Mouse (Mus musculus): ENCODE measurements around the gene Gm36210.

Gm36210 gene

DNA sequence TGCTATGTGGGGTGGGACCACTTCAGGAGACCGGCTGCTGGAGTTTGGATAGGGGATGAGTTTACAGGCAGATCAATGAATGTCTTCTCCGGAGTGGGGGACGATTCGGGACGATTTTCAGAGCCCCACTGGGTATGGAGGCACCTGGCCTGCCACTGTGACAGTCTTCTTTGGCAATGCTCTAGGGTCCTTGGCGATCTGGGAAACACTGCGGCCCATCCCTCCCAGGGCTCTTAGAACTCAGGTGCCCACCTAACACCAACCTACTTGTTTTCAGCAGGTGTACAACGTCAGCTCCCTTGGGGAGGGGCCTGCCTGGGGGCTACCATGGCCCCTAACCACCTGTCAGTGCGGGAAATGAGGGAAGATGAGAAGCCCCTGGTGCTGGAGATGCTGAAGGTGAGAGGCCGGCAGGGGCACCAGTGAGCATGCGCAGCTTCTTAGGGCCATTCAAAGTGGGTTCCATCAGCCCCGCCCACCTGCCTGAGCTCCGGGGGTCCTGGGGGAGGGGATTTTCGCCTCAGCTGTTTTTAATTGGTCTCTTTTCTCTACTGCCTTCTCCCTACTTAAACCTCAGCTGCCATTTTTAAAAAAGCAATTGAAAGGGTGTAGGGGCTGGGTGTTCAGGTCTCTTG is 16.7 kb upstream of the Gm36210 start:
- DNase-seq (ENCODE audit: extremely low spot score, low spot score), result peak; percentile 81

DNA sequence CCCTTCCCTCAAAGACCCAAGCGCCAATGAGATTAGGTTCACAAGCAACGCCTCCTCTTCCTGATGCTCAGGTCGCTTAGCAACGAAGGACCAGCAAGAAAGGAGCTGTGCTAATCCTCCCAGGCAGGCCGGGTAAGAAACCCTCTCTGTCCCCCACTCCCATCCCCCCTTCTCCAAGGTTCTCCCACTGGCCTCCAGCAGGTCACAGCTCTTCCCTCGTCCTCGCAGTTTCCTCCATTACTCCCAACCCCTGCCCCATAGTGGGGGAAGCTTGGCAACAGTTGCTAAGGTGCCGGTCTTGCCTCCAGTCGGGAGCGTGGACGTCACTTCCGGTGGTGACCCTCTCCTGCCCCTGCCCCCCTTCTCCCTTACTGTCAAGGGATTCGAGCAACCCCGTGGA is 16.2 kb upstream of the Gm36210 start:
- DNase-seq (ENCODE audit: extremely low spot score, low spot score), result peak; percentile 94

DNA sequence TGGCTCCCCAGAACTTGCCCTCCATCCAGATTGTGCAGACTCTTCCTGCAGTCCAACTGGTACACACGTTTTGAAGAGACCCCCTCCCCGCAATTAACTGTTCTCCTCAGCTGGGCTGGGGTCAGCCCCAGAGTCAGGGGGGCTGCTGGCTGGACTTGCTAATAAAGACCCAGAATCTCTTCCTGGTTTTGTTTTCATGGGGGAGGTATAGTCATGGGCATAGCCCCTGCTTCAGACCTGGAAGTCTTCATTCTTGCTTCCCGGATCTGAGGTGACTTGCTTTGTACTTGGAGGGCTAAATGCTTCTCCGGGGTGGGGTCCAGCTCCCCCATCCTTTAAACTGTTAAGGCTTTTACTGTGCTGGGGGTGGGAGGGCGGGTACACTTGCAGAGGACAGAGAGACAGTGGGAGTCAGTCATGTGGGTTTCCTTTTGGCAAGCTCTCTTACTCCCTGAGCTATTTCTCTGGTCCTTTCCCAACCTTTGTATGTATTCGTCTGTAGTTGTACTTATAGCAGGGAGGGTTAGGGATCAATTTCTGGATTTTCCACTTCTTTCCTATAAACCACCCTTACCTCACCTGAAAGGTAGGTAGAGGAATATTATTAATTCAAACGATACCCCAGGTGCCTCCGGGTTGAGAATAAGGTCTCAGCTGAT is 15.6 kb upstream of the Gm36210 start, which contains the start of gene Nat14:
Gene Nat14, plus strand, starts transcription at position 205 of the 659 bp plus-strand sequence.
- no peak for DNase-seq (ENCODE audit: extremely low spot score, low spot score)

DNA sequence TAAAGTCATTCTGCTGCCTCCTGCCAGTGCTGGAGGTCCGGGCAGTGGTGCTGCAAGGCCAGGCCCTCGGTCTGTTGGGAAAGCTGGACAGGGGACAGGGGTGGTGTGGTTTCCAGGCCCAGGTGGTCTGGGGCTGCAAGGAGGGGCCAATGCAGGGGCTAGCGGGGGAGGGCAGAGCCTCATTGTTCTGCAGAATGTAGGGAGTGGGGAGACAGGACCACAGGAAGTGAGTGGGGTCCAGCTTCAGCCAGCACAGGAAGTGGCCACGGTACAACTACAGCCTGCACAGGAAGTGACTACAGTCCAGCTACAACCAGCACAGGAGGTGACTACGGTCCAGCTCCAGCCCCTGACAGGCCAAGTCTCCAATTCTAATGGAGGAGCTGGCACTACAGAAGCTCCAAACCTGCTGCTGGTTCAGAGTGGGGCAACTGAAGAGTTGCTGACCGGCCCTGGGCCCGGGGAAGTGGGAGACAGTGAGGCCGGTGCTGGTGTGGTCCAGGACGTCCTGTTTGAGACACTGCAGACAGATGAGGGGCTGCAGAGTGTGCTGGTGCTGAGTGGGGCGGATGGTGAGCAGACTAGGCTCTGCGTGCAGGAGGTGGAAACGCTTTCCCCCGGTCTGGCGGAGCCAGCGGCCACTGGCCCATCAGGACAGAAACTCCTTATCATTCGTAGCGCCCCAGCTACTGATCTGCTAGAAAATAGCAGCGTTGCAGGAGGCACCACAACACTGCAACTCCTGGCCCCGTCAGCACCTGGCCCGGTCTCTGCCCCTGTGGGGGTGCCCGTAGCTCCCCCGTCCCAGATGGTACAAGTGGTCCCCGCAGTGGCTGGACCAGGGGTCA is 14.9 kb upstream of the Gm36210 start:
- DNase-seq (ENCODE audit: extremely low spot score, low spot score), result no peak

DNA sequence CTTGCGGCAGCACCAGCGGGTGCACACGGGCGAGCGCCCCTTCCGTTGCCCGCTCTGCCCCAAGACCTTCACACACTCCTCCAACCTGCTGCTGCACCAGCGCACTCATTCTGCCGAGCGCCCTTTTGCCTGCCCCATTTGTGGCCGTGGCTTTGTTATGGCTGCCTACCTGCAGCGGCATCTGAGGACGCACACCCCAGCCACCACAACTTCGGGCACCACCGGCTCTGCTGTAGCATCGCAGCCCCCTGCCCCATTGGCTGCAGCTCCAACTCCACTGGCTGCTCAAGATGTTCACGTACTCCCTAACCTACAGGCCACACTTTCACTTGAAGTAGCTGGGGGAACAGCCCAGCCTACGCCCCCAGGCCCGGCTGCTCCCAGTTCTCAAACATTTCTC is 14.2 kb upstream of the Gm36210 start:
- DNase-seq (ENCODE audit: extremely low spot score, low spot score), result no peak

DNA sequence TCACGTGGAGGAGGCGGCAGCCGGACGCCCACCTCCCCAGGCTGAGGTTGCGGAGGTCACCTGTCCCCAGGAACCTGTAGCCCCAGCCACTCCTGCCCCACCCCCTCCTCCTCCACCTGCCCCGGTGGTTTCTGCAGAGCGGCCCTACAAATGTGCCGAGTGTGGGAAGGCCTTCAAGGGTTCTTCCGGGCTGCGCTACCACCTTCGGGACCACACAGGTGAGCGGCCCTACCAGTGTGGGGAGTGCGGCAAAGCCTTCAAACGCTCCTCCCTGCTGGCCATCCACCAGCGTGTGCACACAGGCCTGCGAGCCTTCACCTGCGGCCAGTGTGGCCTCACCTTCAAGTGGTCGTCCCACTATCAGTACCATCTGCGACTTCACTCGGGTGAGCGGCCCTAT is 13.7 kb upstream of the Gm36210 start:
- DNase-seq (ENCODE audit: extremely low spot score, low spot score), result no peak

DNA sequence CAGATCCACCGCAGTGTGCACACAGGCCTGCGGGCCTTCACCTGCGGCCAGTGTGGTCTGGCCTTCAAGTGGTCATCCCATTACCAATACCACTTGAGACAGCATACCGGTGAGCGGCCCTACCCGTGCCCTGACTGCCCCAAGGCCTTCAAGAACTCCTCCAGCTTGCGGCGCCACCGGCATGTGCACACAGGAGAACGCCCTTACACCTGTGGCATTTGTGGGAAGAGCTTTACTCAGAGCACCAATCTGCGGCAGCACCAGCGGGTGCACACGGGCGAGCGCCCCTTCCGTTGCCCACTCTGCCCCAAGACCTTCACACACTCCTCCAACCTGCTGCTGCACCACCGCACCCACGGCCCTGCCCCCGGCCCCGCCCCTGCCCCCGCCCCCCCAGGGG is 12.8 kb upstream of the Gm36210 start:
- DNase-seq (ENCODE audit: extremely low spot score, low spot score), result no peak

DNA sequence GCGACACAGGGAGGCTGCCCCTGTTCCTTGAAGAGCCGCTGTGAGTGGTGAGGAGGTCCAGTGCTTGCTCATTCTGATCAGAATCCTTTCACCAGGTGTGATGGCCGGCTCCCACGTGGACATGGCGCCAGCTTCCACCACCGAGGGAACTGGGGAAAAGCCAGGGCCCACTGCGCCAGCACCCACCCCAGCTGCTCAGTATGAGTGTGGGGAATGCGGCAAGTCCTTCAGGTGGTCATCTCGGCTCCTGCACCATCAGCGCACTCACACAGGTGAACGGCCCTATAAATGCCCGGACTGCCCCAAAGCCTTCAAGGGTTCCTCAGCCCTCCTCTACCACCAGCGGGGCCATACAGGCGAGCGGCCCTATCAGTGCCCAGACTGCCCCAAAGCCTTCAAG is 12.4 kb upstream of the Gm36210 start:
- DNase-seq (ENCODE audit: extremely low spot score, low spot score), result no peak

DNA sequence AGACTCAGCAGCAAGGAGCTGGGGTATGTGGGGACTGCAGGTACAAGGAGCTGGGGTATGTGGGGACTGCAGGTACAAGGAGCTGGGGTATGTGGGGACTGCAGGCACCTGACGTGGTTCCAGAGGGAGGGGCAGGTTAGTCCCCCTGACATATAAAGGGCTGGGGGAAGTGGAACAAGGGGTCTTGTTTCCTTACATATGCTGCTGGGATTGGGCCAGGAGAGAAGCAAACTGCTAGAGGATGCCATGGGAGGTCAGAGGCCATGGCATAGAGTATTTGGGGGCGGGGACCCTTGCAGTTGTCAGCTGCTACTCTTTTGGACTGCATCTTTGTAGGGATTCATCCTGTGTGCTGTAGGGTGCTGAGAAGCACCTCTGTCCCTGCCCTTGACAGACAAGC is 11.2 kb upstream of the Gm36210 start:
- DNase-seq (ENCODE audit: extremely low spot score, low spot score), result no peak

DNA sequence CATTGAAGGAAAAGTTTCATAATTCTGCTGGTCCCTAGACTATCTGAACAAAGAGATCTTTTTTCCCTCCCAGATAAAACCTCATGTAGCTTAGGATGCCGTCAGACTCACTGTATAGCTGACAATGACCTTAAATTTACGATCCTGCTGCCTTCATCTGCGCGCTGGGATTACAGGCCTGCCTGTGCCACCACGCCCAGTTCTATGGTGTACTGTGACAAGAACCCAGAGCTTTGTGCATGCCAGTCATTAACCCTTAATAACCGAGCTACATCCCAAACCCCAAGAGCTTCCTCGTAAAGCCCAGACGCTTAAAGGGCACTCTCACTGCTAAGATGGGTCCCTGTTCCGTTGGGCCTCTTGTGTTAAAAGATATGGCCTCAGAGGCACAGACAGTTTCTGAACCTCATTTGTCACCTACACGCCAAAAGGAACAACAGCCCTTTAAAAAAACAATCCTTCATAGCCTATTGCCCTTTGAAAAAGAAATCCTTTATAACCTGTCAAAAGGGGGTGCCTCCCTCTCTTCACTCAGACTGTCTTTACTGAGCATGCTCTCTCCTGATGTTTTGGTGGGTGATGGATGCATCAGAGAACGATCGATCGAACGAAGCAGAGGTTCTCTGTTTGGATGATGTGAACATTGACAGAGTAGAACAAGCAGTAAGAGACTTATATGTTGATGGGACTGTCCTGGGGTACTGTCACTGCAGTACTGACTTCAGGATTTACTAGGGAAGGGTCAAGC is 9.5 kb upstream of the Gm36210 start:
- peak; percentile 37 for DNase-seq (ENCODE audit: extremely low spot score, low spot score)

DNA sequence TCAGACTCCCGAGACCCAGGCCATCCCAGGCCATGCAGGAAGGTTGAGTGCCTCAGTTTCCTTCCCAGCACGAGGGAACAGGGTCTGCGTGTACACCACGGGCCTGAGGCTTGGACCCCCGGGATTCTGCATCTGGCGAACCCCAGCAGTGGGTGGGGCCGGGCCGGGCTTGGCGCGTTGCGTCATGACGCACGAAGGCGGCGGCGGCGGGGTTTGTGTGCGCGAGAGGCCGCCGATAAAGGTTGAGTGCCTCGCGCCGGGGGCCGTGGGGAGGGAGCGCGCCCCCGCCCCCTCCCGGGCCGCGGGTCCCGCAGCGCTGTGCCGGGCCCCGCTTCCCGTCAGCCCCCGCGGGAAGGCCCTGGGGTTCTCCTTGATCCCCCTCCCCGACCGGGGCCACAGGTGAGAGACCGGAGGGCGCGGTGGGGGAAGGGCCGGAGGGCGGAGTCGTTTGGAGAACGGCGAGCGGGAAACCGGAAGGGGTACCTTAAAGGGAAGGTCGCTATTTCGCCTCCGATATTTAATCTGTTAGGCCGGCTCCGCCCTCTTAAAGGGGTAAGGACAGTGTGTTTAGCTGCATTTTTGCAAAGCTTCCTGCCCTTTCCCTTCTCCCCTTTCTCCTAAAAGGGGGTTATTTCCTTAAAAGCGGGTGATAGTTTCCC is 8.8 kb upstream of the Gm36210 start, which contains the start of gene Zfp628:
Gene Zfp628, plus strand, starts transcription at position 211 of the 659 bp plus-strand sequence.
- peak; percentile 98 for DNase-seq (ENCODE audit: extremely low spot score, low spot score)

DNA sequence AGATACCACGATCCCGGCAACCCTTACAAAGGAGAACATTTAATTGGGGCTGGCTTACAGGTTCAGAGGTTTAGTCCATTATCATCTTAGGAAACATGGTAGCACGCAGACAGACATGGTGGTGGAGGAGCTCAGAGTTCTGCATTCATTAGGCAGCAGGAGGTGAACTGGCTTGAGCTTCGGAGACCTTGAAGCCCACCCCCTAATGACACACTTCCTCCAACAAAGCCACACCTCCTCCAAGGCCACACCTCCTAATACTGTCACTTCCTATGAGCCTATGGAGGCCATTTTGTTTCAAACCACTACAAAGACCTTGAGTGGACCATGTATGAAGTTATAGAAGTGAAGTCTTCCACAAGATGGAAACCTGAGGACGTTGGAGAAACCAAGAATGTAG is 5.9 kb upstream of the Gm36210 start:
- DNase-seq (ENCODE audit: extremely low spot score, low spot score), result no peak

DNA sequence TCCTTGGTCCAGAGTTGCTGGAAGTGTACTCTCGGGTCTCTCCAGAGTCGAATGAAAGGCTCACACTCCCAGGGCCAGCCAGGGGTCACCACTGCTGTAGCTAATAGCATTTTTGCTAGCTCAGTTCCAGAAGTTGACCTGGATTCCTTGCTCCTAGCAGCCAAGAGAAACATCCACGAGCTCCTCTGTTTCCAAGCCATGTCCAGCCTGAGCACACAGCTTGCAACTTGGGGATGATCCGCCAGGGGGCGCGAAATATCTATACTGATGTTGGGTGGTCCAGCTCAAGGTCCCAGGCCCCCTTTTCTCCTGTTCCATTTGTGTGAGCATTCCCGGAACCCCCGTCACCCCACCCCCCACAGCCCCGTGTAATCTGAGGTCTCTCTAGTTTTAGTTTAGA is 5.2 kb upstream of the Gm36210 start:
- peak; percentile 70 for DNase-seq (ENCODE audit: extremely low spot score, low spot score)

DNA sequence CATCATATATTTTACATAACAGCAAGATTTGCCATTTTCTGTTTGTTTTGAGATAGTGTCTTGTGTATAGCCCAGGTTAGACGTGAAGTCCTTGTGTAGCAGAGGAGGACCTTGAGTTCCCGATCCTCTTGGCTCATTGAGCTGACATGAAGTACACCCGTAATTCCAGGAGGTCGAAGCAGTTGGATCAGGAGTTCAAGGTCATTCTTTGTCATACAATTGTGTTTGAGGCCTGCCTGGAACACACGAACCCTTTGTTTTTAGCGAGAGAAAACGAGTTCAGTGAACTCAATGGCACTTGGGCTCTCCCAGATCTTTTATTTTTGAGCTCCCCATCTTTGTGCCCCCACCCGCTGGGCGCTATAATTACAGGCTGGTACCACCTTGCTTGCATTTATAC is 3.9 kb downstream of the Gm36210 start:
- no peak for DNase-seq (ENCODE audit: extremely low spot score, low spot score)

DNA sequence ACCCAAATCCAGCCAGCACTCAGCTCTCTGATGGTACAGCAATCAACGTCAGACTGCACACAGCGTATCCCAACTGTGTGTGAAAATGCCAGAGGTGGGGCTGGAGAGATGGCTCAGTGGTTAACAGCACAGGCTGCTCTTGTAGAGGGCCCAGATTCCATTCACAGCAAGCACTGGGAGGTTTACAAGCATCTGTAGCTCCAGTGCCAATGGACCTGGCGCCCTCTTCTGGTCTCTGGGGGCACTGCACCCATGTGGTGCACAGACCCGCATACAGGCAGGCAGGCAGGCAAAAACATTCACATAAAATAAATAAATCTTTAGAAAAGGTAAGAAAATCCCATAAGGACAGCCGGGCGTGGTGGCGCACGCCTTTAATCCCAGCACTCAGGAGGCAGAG is 5.1 kb downstream of the Gm36210 start:
- DNase-seq (ENCODE audit: extremely low spot score, low spot score), result peak; percentile 38

DNA sequence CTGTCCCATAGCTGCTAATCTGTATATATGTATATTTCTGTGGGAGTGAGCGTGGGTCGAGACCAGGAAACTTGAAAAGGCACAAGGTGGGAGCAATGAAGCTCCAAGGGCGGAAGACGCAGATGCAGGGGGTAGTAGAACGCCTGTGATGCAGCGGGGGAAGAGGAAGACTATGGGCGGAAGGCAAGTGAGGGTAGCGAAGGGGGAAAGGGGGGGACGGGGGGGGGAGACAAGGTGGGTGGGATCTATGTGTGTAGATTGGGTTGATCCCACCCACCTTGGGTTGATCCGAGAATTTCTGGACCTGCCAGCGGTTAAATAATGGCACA is 5.8 kb downstream of the Gm36210 start:
- no peak for DNase-seq (ENCODE audit: extremely low spot score, low spot score)

DNA sequence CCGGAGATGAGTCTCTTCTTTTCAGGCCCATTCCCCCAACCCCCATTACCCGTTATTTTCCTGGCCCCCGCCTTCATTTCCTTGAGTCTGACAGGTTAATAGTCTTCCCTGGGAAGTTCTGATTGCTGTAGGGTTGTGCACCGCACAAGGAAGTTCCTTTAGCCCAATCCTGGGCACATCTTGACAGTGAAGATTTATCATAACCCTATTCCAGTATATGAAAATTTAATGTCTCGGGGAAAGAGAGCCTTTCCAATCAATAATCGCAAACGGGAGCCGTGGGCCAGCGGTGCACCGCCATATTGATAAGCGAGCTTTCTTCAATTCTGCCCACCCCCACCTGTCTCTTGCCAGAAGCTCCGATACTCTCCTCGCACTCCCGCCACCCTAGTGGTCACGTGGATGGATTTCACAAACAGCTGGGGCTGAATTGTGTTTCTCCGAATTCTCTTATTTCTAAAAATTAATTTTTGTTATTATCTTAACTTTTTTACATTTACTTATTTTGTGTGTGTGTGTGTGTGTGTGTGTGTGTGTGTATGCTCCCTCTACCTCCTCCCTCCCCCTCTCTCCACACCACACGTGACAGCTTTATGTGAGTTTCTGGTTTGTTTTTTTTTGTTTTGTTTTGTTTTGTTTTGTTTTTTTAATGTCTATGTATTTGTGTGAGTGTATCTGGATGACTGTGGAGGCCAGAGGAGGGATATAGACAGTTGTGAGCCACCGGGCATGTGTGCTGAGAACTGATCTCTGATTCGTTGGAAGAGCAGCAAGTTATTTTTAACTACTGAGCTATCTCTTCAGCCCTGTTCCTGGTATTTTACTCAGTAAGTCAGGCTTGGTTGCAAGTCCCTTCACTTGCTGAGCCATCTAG is 6.4 kb downstream of the Gm36210 start:
- peak; percentile 31 for DNase-seq (ENCODE audit: extremely low spot score, low spot score)

DNA sequence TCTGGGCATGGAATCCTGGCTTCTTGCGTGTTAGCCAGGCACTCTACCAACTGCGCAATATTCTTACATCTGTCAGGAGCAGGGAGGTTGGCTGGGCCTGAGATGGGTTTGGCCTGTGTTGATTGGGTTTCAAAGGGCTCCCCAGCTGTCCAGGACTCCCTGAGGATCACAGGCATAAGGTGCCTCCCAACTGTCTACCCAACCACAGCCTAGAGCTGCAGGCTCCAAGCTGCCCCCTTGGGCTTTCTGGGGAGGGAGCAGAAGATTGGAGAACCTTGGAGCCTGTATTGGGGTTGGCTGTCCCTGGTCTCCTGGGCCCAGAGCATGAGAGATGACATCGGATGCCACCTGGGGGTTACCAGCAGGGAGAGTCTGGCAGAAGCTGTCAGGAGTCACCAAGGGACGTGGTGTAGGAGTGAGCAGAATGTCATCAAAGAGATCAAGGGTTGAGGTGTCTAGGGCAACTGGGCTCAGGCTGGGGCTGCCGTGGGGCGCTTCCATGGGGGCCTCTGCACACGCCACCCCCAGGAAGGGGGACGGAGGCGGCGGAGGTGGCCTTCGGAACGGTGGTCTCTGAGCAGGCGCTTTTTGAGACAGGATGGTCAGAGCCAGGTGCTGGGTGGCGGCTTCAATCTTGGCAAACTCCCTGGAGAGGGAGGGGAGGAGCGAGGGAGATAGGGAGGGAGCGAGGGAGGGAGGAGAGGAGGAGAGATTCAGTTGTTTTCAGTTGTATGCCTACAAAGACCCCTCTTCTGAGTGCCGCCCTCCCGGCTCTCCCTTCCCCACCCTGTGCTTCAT is 7.3 kb downstream of the Gm36210 start:
- no peak for DNase-seq (ENCODE audit: extremely low spot score, low spot score)

DNA sequence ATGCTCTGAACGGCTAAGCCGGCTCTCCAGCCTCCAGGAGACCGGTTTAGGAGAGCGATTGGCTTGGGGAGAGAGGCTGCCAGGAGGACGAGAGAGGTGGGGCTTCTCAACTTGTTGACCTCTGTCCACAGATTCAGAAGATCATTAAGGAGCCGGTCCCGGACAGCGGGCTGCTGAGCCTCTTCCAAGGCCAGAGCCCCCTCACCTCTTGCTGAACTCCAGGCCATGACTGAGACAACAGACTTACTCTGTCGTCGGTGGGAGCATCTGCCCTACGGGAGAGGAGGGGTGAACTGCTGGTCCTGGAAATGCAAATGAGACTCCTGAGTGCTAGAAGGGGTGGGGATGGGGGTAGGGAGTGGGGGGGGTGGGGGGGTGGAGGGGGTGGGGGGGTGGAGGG is 11.1 kb downstream of the Gm36210 start:
- DNase-seq (ENCODE audit: extremely low spot score, low spot score), result no peak
